Mouse (Mus musculus) cortical plate, adult 2 months (tissue): Measurements from ENCODE around the gene Arl4c.

Source experiments
- CTCF ChIP-seq: fragments of 200-500 bp; IDR thresholded peaks from 2 replicates; pipeline ENCODE4 v1.5.1; 2011; ENCODE audit warnings: mild to moderate bottlenecking, control low read depth, low read length; ENCODE audit not compliant: insufficient read depth; ENCODE audit errors: extremely low read depth
- POLR2A ChIP-seq: fragments of 200-500 bp; IDR thresholded peaks from 2 replicates; pipeline ENCODE4 v1.6.1; 2011; ENCODE audit warnings: mild to moderate bottlenecking, low read length, control low read depth; ENCODE audit not compliant: insufficient read depth; ENCODE audit errors: extremely low read depth

DNA sequence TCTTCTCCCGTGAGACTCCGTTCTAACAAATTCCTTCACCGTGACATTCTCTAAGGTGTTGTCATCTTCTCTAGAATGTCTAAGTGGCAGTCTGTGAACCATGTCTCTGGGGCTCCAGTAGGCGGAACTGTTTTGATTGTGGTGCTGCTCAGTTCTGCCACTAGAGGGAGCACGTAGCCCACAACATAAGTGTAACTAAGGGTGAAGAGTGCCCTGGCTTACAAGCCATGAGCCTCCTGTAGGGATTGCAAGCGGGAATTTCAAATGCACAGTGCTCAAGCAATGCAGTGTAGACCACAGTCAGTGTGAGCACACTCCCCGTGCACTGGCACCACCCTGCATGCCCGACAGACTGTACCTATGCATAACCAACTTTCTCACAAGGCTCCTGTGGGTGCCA, 43.2 kb upstream of the Arl4c start:
- TF ChIP-seq POLR2A (no peak), CTCF (peak; percentile 97)
